Mouse (Mus musculus) E14TG2a.4 (cell line): Measurements from ENCODE around the gene Zfhx3.

ENCODE experiments used
- CTCF ChIP-seq: conservative IDR thresholded peaks from 2 replicates; pipeline ENCODE4 v1.5.1; 2014; ENCODE audit warnings: low read length
- NANOG ChIP-seq: IDR thresholded peaks from 2 replicates; pipeline ENCODE4 v1.6.1; 2014; ENCODE audit warnings: borderline replicate concordance, low read length, mixed read lengths

DNA sequence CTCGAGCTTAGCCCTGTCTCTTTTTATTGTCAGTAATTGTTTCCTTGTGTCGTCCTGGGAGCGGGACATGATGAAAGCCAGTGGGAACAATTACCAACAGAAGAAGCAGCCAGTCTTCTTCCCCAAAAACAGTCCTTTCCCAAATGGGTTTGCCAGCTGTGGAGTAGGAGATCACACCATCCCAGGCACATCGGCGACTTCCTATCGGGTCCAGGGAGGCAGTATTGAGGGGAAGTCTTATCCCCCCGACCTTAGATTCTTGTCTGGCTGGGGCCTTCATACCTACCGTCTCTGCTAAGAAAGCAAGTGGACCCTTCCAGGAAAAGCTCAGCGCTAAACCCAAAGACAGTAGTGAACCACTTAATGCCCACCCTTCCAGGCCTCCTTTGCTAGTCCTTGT, 637.4 kb downstream of the Zfhx3 start:
- TF ChIP-seq CTCF: no peak
- no peak for TF ChIP-seq NANOG
